Mouse (Mus musculus) 416B (cell line): ENCODE measurements at regions not wholly inside any gene's neighbourhood (a gene's known extent, or its start where the extent isn't known, plus 50 kb on each side); places are given as distances from the start of the nearest gene placed in this dataset.

Experiments used
- DNase-seq: peaks from one replicate; pipeline ENCODE4 v3.0.0; 2011; ENCODE audit warnings: low read depth

DNA sequence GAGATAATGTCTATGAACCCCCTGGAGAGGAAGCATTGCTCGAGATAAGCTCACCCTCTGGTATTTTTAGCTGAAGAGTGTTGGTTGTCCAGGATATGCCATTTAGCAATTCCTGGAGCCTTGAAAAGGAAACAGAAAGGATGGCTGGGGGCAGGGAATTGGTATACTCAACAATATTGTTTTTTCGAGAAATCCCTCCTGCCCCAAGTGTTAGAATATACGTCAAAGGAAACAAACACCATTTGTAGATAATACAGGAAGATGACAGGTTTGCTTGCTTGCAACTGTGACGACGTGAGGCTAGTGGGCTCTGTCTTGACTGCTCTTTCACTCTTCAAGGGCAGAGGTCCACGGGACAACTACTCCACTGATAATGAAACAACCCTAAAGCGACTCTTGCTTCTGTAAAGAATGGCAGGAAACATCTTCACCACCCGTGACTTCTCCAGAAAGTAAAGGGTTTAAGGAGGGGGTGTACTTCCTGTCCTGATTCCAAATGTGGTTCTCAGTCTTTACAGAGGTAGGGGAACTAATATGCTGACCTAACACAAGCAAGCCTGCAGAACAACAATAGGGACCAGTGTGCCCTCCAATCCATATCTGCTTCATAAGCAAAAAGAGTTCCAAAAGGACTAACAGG, 270.3 kb downstream of the Ets1 start:
- no peak for DNase-seq

DNA sequence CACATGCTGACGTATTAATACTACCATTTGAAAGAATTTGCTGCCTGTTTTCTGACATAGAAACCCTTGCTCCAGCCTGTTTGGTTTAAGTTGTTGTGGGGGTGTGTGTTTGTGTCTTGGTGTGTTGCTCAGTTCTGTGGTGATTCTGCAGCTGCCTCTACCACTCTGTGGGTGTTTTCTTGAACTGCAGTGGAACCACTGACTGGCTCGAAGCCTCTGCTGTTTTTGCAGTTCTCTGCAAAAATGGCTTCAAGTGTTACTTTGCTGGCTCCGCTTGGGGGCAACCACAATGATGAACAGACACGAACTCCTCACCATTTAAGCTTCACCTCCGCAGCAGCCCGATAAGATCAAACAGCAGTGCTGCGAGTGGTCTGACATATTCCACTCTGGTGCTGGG, 274.6 kb downstream of the Ets1 start:
- no peak for DNase-seq

DNA sequence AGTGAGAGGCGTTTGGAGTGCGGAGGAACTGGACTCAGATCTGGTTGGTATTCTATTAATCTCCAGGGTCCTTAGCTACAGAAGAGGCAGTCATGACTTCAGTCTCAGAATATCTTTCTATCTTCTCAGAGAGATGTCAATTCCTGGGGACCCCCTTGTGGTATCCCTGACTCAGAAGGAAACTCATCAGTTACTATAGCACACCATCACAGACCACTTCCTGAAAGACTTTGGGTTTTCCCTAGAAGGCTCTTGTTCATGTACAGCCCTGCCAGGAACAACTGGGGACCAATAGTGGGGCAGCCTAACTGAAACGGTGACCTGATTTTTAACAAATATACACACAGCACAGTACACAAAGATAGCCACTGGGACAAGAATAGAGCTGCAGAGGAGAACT, 279.6 kb downstream of the Ets1 start:
- no peak for DNase-seq

DNA sequence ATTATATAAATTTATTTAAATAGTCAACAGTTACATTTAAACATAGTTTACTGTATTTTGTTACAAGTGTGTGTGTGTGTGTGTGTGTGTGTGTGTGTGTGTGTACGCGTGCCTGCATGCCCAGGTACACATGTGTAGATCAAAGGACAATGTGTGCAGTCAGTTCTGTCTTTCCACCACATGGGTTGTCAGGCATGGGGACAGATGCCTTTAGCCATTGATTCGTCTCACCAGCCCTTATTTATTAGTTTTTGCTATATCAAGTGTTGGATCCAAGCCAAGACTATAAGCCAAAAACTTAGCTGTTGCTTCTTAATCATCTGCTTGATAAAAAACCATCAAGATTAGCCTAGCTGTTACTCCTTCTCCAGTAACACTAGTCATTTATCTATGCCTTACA, 280.7 kb downstream of the Ets1 start:
- DNase-seq: no peak

DNA sequence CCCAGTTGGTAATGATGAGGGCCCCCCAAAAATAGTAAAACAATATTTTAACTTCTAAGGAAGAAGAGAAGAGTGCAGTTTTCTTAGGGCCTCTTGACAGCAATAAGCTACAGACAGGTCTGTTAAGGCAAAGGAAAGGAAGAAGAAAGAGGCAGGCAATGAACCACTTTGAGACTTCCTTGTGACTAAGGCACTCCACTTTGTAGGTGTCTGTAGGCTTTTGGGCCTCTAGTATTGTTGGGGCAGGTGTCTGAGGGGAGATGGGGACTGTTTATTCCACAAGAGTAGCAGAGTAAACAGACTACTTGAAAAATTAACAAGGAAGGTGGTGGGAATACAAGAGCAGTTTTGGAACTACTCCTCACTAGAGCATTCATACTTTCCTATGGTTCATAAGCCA, 287.9 kb downstream of the Ets1 start:
- DNase-seq: no peak

DNA sequence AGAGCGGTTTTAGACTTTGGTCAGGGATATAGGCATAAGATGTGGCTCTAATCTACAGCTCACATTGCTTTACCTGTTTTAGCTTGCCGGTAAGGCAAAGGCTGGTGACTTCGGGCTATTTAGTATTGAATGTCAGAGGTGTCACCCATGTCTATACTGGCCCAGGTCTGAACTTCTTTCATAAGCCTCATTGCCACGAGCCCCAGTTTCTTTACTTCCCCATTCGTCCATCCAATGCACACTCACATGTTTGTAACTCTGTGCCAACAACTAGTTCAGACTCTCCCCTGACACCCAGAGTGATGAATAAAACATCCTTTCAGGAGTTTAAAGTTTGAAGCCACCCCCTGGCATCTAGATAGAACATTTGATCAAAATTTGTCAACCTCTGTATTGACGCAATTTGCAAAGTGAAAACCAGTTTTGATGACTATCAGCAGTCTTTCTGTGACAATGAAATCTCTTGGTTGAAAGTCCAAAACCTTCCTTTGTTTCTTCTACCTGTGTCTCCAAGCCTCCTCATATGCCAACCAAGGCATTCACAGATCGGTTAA, 288.4 kb downstream of the Ets1 start:
- DNase-seq: no peak

DNA sequence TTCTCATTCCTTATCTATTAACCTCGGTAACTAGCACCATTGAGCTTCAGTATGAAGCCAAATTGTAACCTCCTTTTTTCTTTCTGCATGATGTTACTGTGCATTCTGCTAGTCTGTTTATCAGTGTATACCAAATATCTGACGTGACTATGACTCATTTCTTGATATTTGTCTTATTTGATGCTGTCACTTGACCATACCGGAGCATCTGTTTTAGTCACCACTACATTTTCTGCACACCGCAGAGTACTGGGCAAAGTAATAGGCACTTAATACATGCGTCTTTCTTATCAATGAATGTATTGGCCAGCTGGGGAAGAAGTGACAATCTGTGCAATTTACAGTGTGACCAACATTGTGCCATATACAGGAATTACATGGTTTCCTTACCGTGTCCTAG, 289.0 kb downstream of the Ets1 start:
- no peak for DNase-seq

DNA sequence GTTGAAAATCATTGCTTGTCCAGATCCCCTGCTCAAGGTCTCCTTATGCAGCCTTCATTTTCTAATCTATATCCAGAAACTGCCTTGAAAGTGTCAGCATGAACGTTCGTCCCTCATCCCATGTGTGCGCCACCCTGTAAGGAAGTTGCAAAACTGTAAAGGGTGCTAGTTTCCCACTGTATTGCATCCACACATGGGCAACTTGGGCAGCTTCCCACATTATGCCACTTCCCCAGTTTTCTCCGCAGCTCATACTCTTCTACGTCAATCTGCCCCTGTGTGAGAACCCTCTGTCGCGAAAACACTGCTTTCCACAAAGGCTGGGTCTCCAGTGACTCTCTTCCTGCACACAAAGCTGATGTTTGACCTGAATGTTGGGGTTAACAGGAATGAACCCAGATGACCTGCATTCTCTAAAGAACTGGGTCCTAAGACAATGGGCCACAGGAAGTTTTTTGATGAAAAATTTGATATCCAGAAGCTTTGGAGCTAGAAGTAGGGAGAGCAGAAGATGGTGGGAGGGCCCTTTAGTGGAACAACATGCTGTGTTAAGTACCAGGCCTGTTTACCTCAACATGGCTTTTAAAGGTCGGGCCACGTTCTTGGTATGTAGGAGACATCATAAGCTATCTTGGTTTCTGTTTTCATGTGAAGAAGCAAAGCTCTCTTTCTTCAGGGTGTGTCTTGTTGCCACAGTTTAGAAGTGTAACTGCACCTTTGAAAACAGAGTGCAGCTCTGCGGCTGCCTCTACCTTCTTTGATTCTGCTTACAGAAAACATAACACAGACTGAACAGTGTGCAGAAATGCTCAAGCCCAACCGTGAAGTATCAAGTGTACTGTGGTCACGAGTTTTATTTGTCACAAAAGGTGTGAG, 289.9 kb downstream of the Ets1 start:
- no peak for DNase-seq

DNA sequence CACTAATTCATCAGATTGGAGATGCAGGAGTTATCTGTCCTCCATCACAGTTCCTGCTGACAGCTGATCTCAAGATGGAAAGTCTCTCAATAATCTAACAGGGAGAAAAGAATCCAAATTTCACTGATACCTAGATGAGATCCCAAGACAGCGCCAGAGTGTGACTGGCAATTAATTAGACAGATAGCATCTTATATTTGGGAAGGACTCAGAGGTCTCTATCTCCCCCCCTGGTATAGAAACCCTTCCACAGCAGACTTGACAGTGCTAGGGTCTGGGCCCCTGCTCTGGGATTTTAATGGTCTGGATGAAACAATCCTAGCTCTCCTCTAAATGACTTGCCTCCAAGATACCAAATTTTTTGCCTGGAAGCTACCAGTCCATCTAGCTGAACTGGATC, 291.6 kb downstream of the Ets1 start:
- no peak for DNase-seq

DNA sequence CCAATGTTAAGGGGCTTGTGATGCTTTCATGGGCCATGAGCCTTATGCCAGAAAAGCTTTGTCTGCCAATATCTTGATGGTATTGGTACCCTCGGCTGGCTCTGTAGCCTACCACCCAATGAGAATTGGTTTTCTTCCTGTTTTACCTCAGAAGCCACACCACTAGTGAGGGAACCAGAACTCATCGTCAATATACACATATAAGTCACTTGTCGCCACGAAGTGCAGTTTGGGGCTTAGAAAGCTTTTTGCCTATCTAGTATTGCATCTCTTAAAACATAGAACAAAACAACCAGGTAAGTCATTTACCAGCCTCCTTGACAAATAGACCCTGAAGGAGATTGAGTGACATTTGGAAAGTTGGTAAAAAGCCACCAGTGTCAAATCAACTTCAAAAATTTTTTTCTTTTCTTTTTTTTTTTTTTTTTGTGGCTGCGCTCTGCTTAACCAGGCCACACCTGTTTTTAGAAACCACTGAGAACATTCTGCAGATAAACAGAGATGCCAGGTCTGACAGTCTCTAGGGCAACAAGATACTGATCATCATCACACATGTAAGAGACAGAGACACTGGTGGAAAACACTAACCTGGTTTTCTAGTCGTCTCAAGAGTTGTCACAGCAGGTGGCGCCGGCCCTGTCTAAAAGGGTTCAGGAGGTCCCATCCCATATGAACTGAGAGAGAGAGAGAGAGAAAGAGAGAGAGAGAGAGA, 292.4 kb downstream of the Ets1 start:
- DNase-seq: no peak

DNA sequence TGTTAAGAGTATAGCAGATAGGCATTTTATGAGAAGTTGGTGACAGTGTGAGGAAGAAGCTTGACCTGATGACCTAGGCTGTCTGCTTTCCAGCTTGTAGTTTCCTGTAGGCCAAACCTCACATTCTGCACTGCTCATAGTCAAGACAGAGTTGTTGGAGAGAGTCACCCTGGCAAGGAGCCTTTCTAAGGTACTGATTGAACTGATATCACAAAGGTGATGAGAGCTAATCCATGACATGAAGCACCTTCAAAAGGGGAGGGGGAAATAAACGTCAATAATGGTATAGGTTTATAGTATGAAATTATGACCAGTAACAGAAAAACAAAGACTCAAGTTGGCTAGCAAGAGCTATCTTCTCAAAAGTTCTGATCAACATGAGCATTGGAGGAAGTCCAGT, 293.3 kb downstream of the Ets1 start:
- DNase-seq: no peak

DNA sequence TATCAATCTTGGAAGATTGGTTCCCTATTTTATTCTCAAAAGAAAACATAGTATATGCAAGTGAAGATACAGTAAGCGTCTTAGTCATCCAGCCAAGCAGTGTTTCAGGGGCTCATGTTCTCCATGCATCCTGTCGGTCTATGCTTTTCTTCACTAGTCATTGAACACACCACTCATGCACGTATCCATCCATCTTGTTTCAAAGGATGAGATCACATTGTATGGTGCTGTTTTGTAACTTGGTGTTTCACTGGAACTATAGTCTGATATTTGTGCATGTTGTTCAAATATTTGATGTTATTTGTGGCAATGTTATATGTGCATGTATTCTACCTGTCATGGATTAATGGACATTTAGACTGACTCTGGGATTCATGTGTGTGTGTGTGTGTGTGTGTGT, 293.8 kb downstream of the Ets1 start:
- no peak for DNase-seq

DNA sequence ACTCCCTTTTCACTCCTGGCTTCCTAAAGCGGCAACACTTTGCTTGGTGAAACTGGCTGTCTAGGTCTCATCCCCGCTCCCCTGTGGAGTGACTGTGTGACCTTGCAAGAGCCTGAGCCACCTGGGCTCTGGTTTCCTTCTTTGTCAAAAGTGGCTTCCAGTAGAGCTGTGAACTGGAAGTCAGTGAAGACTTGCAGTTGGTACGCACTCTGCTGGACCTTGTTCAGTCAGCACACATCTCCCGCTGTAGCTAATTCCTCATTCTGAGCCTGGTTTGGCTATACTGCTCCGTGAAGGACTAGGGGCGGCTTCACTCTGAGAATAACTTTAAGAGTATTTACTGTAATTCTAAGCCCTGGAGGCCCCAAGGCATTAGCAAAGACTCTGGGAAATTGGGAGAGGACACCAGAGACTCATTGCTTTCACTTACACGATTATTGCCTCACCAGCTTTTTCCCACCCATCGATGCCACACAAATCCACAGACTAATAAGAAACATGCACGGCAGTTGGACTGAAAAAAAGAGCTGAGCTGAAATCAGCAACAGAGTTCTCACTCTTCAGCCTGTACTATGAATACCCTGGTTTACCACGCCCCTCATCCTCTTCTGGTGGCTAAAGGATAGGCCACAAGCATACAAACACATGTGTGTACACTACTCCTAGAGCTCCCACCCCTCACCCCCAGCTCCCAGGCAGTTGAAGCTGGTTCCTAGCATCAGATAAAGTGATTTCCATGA, 295.4 kb downstream of the Ets1 start:
- DNase-seq: no peak

DNA sequence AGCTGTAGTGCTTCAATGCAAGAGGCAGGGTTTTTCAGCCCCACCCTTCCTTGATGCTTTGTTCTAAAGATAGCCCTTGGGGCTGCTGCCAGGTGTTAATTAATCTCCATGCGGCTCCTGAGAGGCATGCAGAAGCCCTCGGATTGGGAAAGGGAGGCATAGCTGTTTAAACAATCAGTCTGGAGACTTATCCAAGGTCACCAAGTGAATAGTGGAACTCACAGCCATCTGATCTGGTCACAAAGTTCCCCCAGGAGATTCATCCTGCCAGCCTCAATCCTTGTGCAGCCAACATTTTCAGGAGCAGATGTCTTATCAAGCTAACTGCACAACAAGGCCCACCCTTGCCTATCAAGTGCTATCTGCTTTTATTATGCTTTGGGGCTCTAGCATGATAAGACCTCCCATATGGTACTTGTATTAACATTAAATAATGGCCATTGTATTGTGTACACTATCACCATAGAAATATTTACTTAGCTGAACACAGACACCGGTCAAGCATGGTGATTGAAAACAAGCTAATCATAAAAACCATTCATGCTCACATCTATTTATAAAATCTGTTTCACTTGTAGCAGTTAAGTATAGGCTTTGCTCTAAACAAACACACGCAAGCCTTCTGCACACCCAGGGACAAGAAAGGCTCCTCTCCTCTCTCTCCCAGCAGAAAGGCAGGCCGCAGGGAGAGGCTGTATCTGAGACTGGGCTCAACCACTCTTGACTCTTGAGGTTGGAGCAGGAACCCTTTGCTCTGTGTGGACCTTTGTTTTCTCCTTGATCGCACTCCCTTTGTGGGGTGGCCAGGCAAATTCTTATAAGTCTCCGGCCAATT, 297.4 kb downstream of the Ets1 start:
- no peak for DNase-seq

DNA sequence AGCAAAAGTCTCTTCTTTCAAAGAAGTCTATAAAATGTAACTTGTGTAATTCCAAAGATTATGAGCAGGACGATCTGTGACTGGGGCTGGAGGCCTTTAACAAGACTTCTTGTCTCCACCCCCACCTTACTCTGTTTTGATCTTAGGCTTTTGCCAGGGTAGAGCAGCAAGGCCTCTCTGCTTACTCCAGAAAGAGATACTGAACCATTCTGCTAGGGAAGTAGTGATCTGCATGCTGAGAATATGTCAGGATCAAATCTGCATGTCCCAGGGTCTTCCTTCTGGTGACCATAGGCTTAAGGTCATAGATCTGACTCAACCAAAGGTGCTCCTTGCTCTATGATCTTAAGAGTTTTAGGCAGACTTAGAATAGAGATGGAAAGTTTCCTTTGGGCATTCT, 298.4 kb downstream of the Ets1 start:
- DNase-seq: no peak

DNA sequence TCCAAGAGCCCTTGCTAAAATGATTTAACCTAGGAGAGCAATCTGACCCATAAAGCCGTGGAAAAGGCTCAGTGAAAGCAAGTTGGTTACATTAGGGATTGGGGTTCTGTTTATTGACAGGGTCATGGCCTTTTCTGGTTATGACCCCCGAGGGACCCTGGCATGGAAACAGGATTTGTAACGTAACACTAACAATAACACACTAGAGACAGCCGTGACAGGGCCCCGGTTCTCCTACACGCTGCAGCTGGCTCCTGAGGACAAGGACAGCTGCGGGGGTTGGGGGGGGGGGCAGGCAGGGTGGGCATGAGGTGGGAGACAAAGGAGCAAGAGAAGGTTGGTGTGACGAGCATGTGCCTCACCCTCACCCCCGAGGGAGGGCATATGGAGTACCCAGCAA, 300.4 kb downstream of the Ets1 start:
- no peak for DNase-seq

DNA sequence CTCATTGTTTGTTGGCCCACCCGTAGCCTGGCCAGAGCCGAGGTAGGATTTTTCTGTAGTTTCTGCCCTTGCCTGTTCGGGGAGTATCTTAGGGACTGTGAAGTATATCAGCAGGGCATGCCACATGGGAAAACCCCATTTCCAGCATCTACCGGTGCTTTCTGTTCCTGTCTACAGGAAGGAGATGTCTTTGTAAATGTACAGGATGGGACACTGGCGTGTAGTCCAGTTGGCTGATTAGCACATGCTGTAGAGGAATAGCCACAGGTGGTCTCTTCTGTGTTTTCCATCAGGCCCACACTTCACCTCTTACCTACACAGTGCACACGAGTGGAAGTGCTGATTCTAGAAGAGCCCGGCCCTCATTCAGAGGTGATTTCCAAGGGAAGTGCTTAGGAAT, 301.4 kb downstream of the Ets1 start:
- no peak for DNase-seq

DNA sequence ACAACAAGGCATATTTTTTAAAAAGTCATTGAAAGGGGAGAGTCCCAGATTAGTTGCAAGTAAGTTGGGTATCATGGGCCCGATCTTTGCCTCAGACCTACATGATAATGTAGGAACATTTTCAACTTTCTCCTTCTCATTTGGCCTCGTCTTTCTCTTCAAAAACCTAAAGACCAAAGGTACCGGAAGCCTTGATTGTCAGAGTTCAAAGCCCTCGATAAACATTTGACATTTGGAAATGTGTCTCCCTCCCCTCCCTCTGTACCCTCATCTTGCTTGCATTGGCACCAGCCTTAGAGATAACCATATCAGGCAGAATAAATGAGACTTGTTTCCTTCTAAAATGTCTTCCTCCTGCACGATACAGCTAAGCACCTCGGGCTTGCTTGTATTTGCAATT, 302.8 kb downstream of the Ets1 start:
- DNase-seq: no peak

DNA sequence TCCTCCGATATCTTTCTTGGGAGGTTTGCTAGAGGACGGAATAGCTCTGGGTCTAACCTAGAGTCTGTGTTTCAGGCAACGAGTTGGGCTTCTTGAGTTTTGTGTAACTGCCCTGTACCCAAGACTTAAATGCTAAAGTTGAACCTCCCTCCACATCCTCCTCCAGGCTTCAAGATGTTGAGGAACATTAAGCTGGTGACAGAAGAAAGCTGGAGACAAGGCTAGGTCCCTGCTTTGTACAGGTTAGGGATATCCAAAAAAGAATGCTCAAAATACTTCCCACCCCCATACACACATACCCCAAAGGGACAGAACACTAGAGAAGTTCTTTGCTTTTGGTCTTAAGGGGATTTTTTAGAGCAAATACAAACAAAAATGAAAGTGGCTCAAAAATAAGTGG, 303.6 kb downstream of the Ets1 start:
- DNase-seq: no peak

DNA sequence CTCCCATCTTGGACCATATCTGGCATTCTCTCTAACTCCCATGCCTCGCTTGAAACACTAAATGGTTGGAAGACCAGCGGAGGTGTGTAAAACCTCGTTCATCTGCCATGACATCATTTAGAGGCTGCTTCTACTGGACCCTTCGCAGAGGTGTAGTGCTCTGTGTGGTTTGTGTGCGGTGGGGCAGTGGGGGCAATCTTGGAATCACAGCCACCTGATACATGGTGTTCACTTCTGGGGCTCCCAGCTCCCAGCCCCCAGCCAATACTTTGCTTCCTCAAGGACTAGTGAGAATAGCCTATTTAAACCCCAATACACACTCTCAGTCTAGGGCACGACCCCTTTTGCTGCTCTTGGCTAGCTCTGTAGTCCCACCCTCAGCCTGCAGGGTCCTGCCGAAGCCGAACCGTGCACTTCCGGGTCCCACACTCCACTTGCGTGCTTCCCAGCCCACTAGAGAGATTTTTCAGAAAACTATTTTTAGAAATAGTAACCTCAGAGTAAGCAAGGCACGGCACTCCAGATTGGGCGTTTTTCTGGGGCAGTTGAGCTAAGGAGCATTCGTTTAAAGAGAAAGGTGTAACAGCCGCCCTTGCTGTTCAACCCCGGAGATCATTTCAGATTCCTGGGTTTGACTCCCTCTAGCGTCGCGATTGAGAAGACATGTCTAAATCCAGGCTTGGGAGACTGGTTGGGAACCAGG, 304.2 kb downstream of the Ets1 start:
- DNase-seq: peak; percentile 52
